Mouse (Mus musculus) left cerebral cortex, adult 2 months (tissue): Measurements from ENCODE around the gene Igf2r. TPM values are rescaled to one million over a fixed set of nuclear protein-coding genes. Genes with fewer than 3 reads are reported as not detected.

Source experiments
- DNase-seq, 2 experiments: peaks; one replicate each; pipeline ENCODE4 v3.0.0; 2021 to 2022; ENCODE audit warnings: low spot score in 2 of 2, mixed read lengths in 1 of 2; ENCODE audit errors: extremely low spot score in 1 of 2
- H3K27ac ChIP-seq: fragments of 200-600 bp; 2 replicates; pipeline ENCODE4 v1.8.1; 2022
- H3K4me3 ChIP-seq: fragments of 200-600 bp; 2 replicates; pipeline ENCODE4 v1.8.1; 2022
- CTCF ChIP-seq: fragments of 200-600 bp; IDR thresholded peaks from 2 replicates; pipeline ENCODE4 v1.8.1; 2022; ENCODE audit warnings: antibody characterized with exemption, mild to moderate bottlenecking, moderate library complexity
- intact Hi-C: fragments of 180-260 bp; cut with DNase I; formaldehyde crosslinking; loops from one replicate; pipeline ENCODE4 v1.15.1; 2025
- total RNA-seq, 2 experiments: library from RNA; stranded (reverse); gene quantifications; 2 replicates each; pipeline ENCODE4 v1.2.3; 2021

The Igf2r gene
- total RNA-seq, 2 experiments from 2014 or later = 29.1 to 29.3 TPM

- no peak overlapping the region for H3K27ac ChIP-seq
- DNase-seq = no peak
- TF ChIP-seq CTCF = no peak
- no peak overlapping the region for H3K4me3 ChIP-seq
- intact Hi-C loops = no loop called here
Observed at GRCm38 (mm10) chr17:12779442-12779841, 10.0 kb upstream of the Igf2r start.

- intact Hi-C loops = no loop called here
- no peak for DNase-seq
- Histone ChIP-seq H3K27ac (no peak overlapping the region), H3K4me3 (no peak overlapping the region)
- no peak for TF ChIP-seq CTCF
Observed at GRCm38 (mm10) chr17:12773956-12774355, 4.5 kb upstream of the Igf2r start.

- no peak for TF ChIP-seq CTCF
- intact Hi-C loops = no loop called here
- Histone ChIP-seq H3K27ac (no peak overlapping the region), H3K4me3 (no peak overlapping the region)
- no peak for DNase-seq
Observed at GRCm38 (mm10) chr17:12770500-12770899, 1.0 kb upstream of the Igf2r start.

- Histone ChIP-seq H3K27ac (no peak overlapping the region; the same call in 1 of the 2 replicates), H3K4me3 (peak overlapping the region; percentile 81)
- intact Hi-C loops = no loop called here
- peak in 1 of 2 experiments; percentile 16 for DNase-seq
- no peak for TF ChIP-seq CTCF
Observed at GRCm38 (mm10) chr17:12768415-12769379, 767 bp downstream of the Igf2r start.

- no peak for TF ChIP-seq CTCF
- H3K4me3 ChIP-seq = no peak overlapping the region
- no peak overlapping the region for H3K27ac ChIP-seq
- intact Hi-C loops = no loop called here
- no peak for DNase-seq
Observed at GRCm38 (mm10) chr17:12767294-12767852, 2.1 kb downstream of the Igf2r start.

- no peak for TF ChIP-seq CTCF
- DNase-seq = no peak
- H3K4me3 ChIP-seq = no peak overlapping the region
- intact Hi-C loops = no loop called here
- no peak overlapping the region for H3K27ac ChIP-seq
Observed at GRCm38 (mm10) chr17:12763412-12763811, 6.1 kb downstream of the Igf2r start.

- TF ChIP-seq CTCF = no peak
- intact Hi-C loops = no loop called here
- Histone ChIP-seq H3K4me3 (no peak overlapping the region), H3K27ac (no peak overlapping the region)
- no peak for DNase-seq
Observed at GRCm38 (mm10) chr17:12760355-12761146, 8.9 kb downstream of the Igf2r start.

GRCm38 (mm10) chr17:12759646-12760074 is 9.8 kb downstream of the Igf2r start:
- no peak for DNase-seq
- intact Hi-C loops = no loop called here
- Histone ChIP-seq H3K4me3 (no peak overlapping the region), H3K27ac (no peak overlapping the region)
- TF ChIP-seq CTCF = no peak

- H3K27ac ChIP-seq = 0 out of 2 replicates have a peak overlapping the region, but pooled peaks have one; percentile 8
- intact Hi-C loops = no loop called here
- TF ChIP-seq CTCF = no peak
- DNase-seq = no peak
- H3K4me3 ChIP-seq = no peak overlapping the region
Observed at GRCm38 (mm10) chr17:12758701-12759455, 10.6 kb downstream of the Igf2r start.

- Histone ChIP-seq H3K4me3 (no peak overlapping the region), H3K27ac (no peak overlapping the region)
- DNase-seq = peak; percentile 24 to 35
- intact Hi-C loops = no loop called here
- no peak for TF ChIP-seq CTCF
Observed at GRCm38 (mm10) chr17:12757990-12758389, 11.5 kb downstream of the Igf2r start.

GRCm38 (mm10) chr17:12757161-12757560 is 12.3 kb downstream of the Igf2r start:
- H3K4me3 ChIP-seq = no peak overlapping the region
- DNase-seq = no peak
- intact Hi-C loops = no loop called here
- H3K27ac ChIP-seq = no peak overlapping the region
- no peak for TF ChIP-seq CTCF
